Mouse (Mus musculus) liver, embryonic 14.5 days (tissue): ENCODE results near the gene Gm614. TPM values are rescaled to one million over a fixed set of nuclear protein-coding genes. Genes with fewer than 3 reads are reported as not detected.

Experiments used
- ATAC-seq: fragments of 200-750 bp; cut with Nextera tagmentation; 2 replicates; pipeline ENCODE4 v1.8.0; 2017; ENCODE audit warnings: moderate number of reproducible peaks, mild to moderate bottlenecking, moderate library complexity; ENCODE audit not compliant: insufficient read depth
- DNase-seq, 3 experiments: peaks; one replicate each; pipeline ENCODE4 v3.0.0-alpha.2; 2012 to 2013; ENCODE audit warnings: low read depth in 3 of 3, low spot score in 3 of 3
- H3K27ac ChIP-seq: fragments of 300-500 bp; sonication (generic); 2 replicates; pipeline ENCODE4 v1.5.1; 2014; ENCODE audit warnings: moderate library complexity, mild to moderate bottlenecking, control low read depth, inconsistent platforms
- H3K27me3 ChIP-seq: fragments of 300-500 bp; sonication (generic); 2 replicates; pipeline ENCODE4 v1.6.1; 2014; ENCODE audit warnings: mild to moderate bottlenecking, low read length, moderate library complexity; ENCODE audit not compliant: control insufficient read depth, insufficient read depth
- H3K36me3 ChIP-seq: fragments of 300-500 bp; sonication (generic); replicated peaks from 2 replicates; pipeline ENCODE4 v1.6.1; 2014; ENCODE audit warnings: low read depth; ENCODE audit not compliant: control insufficient read depth, insufficient read depth
- H3K4me1 ChIP-seq, 2 experiments: fragments of 200-500 bp in 1 of 2; fragments of 300-500 bp in 1 of 2; sonication (generic) in 1 of 2; replicated peaks; 2 replicates each; pipeline ENCODE4 v1.6.1; 2012 to 2014; ENCODE audit warnings: antibody characterized with exemption in 1 of 2, inconsistent platforms in 1 of 2, low read length in 1 of 2; ENCODE audit not compliant: control insufficient read depth in 2 of 2, insufficient read depth in 2 of 2
- H3K4me2 ChIP-seq: fragments of 300-500 bp; sonication (generic); 2 replicates; pipeline ENCODE4 v1.6.1; 2014; ENCODE audit warnings: low read depth, mild to moderate bottlenecking, control low read depth, moderate library complexity
- H3K4me3 ChIP-seq, 2 experiments: fragments of 200-500 bp in 1 of 2; fragments of 300-500 bp in 1 of 2; sonication (generic) in 1 of 2; 2 replicates each; pipeline ENCODE4 v1.5.1; 2012 to 2014; ENCODE audit warnings: low read depth in 2 of 2, low read length in 2 of 2, mild to moderate bottlenecking in 2 of 2, control low read depth in 1 of 2, inconsistent platforms in 1 of 2, moderate library complexity in 1 of 2; ENCODE audit not compliant: insufficient read depth in 1 of 2
- H3K9ac ChIP-seq: fragments of 300-500 bp; sonication (generic); replicated peaks from 2 replicates; pipeline ENCODE4 v1.6.1; 2014; ENCODE audit warnings: mild to moderate bottlenecking, control low read depth, moderate library complexity
- H3K9me3 ChIP-seq: fragments of 300-500 bp; sonication (generic); 2 replicates; pipeline ENCODE4 v1.6.1; 2016; ENCODE audit warnings: low read length, mixed read lengths; ENCODE audit not compliant: control insufficient read depth
- CTCF ChIP-seq: IDR thresholded peaks from 2 replicates; pipeline ENCODE4 v1.5.1; 2016; ENCODE audit warnings: antibody characterized with exemption, low read depth, control low read depth
- EP300 ChIP-seq: IDR thresholded peaks from 2 replicates; pipeline ENCODE4 v1.6.1; 2016; ENCODE audit warnings: antibody characterized with exemption, low read depth
- WGBS: fragments of 180-500 bp; shearing (Covaris S2); extraction: QIAGEN DNeasy Blood & Tissue Kit; methylation state at CpG from one replicate; pipeline ENCODE4 v1.1.7; 2014; ENCODE audit not compliant: insufficient replicate concordance; 5-methylcytosine and 5-hydroxymethylcytosine counted together
- polyA plus RNA-seq, 2 experiments: library from polyadenylated mRNA; depleted of rRNA in 1 of 2; stranded (reverse) in 1 of 2; unstranded in 1 of 2; fragments of >200 nt; fragmentation: Nextera tagmentation in 1 of 2; extraction: Ambion mirVana in 1 of 2; gene quantifications; 2 replicates each; pipeline versions ENCODE4 v1.2.1 to v1.2.3; 2012 to 2014

Gene Gm614
- polyA plus RNA-seq (2012; rRNA removed) (0.06 TPM in 1 of 2 replicates, not detected in the other), polyA plus RNA-seq (2014; fragmentation: Nextera tagmentation; extraction: Ambion mirVana) (not detected in 2 replicates)

DNA sequence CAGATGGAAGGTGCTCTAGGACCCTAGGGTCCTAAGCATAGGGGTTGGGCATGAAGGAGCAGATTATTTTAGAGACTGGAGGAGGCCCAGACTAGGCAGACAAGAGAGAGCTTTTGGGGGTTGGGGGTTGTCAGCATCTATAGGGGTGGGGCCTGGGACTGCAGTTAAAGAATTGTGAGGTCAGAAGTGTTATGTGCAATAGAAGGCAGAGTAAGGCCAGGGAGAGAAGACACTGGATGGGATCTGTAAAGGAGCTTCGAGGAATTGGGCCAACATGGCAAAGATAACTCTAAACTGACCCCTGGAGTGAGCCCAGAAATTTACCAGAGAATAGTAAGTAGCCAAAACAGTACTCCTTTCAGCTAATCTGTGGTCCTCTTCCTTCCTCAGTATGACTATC, at the start of gene Gm614:
Gene Gm614, minus strand, starts transcription at position 101 of the 400 bp plus-strand sequence.
- no peaks in the 10 kb centered on the region; the same call in 1 of the 2 replicates for H3K27me3 ChIP-seq
- no peak within 1 kb of the TSS for H3K4me2 ChIP-seq
- no peak for DNase-seq
- H3K36me3 ChIP-seq, result no peaks in the 10 kb centered on the region
- TF ChIP-seq EP300, result no peak
- no peak for TF ChIP-seq CTCF
- peaks cover 0 to 11% of the 10 kb centered on the region in 2 experiments; a peak in 2 of 4 replicates for H3K4me1 ChIP-seq
- no peak within 1 kb of the TSS for H3K4me3 ChIP-seq
- H3K9me3 ChIP-seq, result no peaks in the 10 kb centered on the region
- ATAC-seq, result no peak
- 69% methylated on average over 1 of the region's 1 CpGs for WGBS
- no peak within 1 kb of the TSS for H3K27ac ChIP-seq
- no peak within 1 kb of the TSS for H3K9ac ChIP-seq

DNA sequence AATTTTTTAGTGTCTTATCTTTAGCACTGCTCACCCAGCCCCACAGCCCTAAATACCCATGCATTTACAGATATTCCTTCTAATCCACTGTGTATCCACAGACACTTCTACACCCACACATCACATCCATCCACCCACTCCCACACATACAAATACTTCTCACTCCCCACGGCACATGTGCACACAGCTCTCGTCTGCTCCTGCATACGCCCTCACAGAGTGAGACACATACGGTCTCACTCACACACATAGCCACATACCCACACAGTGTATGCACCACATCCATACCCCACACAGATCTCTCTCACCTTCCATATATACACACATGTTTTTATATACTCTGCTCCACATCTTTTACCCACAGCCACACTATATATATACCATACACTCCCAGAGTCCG, 45.5 kb upstream of the Gm614 start:
- no peaks in the 10 kb centered on the region; the same call in 1 of the 2 replicates for H3K27me3 ChIP-seq
- 73% methylated on average over 5 of the region's 5 CpGs for WGBS

DNA sequence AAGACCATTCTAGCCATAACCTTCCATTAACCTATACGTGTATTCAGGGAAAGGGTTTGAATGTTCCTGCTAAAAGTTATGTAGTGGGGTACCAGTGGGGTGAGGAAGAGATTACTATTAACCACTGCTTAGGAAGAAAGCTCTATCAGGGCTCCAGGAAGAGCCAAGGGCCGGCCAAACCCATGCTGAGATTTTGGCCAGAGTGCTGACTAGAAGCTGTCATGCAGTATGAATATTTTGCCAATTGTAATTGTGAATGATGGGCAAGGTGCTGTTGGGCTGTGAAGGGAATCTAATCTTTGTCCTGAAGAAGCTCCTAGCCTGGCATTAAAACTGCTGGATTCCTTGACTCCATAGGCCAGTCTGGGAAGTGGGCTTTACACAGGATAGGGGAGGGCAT, 40.9 kb upstream of the Gm614 start:
- H3K36me3 ChIP-seq, result no peaks in the 10 kb centered on the region
- DNase-seq (no peak), ATAC-seq (no peak)
- no peaks in the 10 kb centered on the region; the same call in 1 of the 2 replicates for H3K27me3 ChIP-seq
- no peak overlapping the region for H3K4me3 ChIP-seq
- H3K9ac ChIP-seq, result no peak overlapping the region
- H3K4me1 ChIP-seq, result no peaks in the 10 kb centered on the region
- 44% methylated on average over 2 of the region's 2 CpGs for WGBS
- H3K27ac ChIP-seq, result no peak overlapping the region
- H3K9me3 ChIP-seq, result no peaks in the 10 kb centered on the region
- TF ChIP-seq EP300 (no peak), CTCF (no peak)
- H3K4me2 ChIP-seq, result no peak overlapping the region

More for the DNA sequence above, 45.5 kb upstream of the Gm614 start:
- no peak for TF ChIP-seq CTCF
- Histone ChIP-seq H3K9me3 (no peaks in the 10 kb centered on the region), H3K27ac (no peak overlapping the region), H3K9ac (no peak overlapping the region), H3K36me3 (no peaks in the 10 kb centered on the region), H3K4me1 (no peaks in the 10 kb centered on the region), H3K4me2 (no peak overlapping the region), H3K4me3 (no peak overlapping the region)
- ATAC-seq, result no peak
- DNase-seq, result no peak

DNA sequence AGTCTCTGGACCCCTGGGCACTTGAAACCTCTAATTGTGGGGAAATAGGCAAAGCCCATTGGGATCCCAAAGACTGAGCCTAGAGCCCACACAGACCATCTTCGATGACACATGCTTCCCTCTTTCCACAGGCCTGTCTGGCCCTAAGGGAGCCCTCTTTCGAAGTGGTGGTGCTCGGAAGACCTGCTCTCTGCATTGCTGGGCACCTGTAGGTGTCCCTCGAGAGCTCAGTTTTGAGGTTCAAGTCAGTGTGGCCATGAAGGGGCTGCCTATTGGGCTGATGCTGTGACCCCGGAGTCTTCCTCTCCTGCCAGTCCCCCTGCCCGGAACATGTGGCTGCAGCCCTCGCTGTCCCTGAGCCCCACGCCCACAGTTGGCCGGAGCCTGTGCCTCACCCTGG, 37.9 kb upstream of the Gm614 start:
- 71% methylated on average over 9 of the region's 9 CpGs for WGBS
- no peak for DNase-seq
- peaks cover 5% of the 10 kb centered on the region for H3K36me3 ChIP-seq
- no peaks in the 10 kb centered on the region for H3K4me1 ChIP-seq
- H3K27ac ChIP-seq, result no peak overlapping the region
- no peaks in the 10 kb centered on the region; the same call in 1 of the 2 replicates for H3K27me3 ChIP-seq
- no peak overlapping the region for H3K4me2 ChIP-seq
- H3K9ac ChIP-seq, result no peak overlapping the region
- H3K4me3 ChIP-seq, result no peak overlapping the region
- no peak for ATAC-seq
- no peak for TF ChIP-seq EP300
- TF ChIP-seq CTCF, result no peak
- no peaks in the 10 kb centered on the region for H3K9me3 ChIP-seq

DNA sequence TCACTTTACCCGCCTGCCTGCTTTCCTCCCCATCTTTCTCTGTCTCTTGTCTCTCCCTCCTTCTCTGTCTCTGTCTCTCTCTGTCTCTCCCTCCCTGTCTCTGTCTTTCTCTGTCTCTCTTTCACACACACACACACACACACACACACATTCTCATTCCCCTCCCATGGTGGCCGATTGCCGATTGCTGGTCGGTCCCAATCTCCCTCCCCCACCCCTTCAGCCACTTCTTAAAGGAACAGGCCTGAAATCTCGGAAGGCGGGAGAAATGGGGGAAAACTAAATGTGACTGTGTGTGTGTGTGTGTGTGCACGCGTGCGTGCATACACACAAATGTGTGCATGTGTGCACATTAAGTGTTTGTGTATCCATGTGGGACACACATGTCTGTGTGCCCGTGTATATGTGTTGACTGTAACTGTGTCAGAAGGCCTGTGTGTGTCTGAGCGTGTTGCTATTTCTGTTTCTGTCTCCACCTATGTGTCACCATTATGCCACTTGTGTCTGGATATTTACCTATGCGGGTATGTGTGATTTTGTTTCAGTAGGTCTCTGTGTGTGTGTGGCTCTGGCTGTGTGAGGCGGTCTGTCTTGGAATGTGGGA, 36.7 kb upstream of the Gm614 start:
- Histone ChIP-seq H3K36me3 (peaks cover 16% of the 10 kb centered on the region), H3K9me3 (no peaks in the 10 kb centered on the region), H3K27me3 (no peaks in the 10 kb centered on the region; the same call in 1 of the 2 replicates), H3K4me3 (no peak overlapping the region), H3K27ac (no peak overlapping the region), H3K9ac (no peak overlapping the region), H3K4me1 (no peaks in the 10 kb centered on the region), H3K4me2 (no peak overlapping the region)
- ATAC-seq (no peak), DNase-seq (no peak)
- TF ChIP-seq CTCF (no peak), EP300 (no peak)
- WGBS, result 47% methylated on average over 13 of the region's 13 CpGs
